Mouse (Mus musculus): ENCODE data around the gene Fgfr2.

DNA sequence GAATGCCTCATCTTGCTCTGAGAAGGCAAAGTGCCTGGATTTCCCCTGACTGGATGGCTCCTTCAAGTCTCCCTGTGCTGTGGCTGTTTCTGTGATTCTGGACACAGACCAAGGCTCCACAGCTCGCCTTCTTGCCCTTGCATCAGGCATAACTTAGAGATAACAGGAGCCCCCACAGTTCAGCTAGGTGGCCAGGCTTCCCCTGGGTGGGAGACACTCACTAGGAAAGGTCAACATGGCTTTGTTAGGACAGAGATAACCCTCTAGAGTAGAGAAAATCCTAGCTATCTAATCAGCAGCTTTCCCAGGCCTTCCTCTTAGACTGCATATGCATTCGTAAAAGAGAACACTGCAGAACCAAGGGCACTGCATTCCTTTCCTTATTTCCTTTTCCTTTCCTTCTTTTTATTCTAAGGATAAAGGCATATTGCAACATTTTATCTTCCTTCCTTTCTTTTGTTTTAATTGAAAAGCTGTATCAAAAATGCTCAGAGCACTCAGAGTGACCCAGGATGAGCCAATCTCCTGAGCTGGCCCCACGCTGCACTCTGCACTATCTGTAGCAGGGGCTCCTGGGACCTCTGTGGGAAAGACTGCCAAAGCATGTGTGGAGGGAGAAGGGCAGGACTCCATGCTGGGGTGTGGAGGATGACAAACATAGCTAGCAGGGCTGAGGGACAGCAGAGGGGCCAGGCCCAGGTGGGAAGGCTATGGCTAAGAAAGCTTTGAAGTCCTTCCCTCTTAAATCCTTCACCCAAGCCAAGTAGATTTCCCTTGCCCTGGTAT lies 2981.9 kb downstream of the Fgfr2 start:
- TF ChIP-seq POU5F1 (IDR thresholded peaks at IDR 0.05; ENCODE audit: borderline replicate concordance, low read length) (no peak), CTCF (conservative IDR thresholded peaks at IDR 0.05; ENCODE audit: low read length) (no peak), NANOG (IDR thresholded peaks at IDR 0.05; ENCODE audit: borderline replicate concordance, low read length) (no peak)

All from E14TG2a.4 (cell line).